Mouse (Mus musculus) liver, embryonic 14.5 days (tissue): ENCODE results near the gene Dnajc4.
A peak's percentile ranks its signal among the peaks of the same experiment; 100 is the strongest.

Experiments used
- CTCF ChIP-seq: IDR thresholded peaks from 2 replicates; pipeline ENCODE4 v1.5.1; 2016; ENCODE audit warnings: antibody characterized with exemption, low read depth, control low read depth
- EP300 ChIP-seq: IDR thresholded peaks from 2 replicates; pipeline ENCODE4 v1.6.1; 2016; ENCODE audit warnings: antibody characterized with exemption, low read depth

DNA sequence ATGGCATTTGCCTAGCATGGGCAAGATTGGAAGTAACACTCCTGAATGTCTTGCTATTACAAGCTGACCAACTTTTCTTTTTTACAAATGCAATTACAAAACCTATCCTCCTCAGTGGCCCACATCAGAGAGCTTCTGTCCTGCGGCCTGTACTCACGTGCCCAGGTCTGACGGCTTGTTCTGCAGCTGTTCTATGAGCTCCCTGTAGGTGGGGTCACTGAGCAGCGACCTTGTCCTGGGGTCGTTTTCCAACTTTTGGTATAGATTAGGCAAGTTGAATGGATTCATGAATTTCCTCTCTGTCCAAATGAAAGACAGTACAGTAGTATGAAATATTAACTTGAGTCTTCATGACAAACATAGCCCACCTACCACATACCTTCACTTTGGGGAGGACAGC, 41.6 kb upstream of the Dnajc4 start:
- TF ChIP-seq CTCF (peak; percentile 17; the same call in 1 of the 2 replicates), EP300 (no peak)
